Mouse (Mus musculus) induced T-regulatory cell, adult 2 months (primary cell): Measurements from ENCODE around the gene Cetn2.

Source experiments
- DNase-seq: peaks from one replicate; pipeline ENCODE4 v3.0.0-alpha.2; 2012; ENCODE audit warnings: low read depth

The Cetn2 gene

GRCm38 (mm10) chrX:72917884-72918681, at the start of gene Cetn2, which contains the start of gene Nsdhl:
Gene Cetn2 (minus strand): TSS chrX:72918411.
Gene Nsdhl (plus strand): TSS chrX:72918557.
- DNase-seq, result peak; percentile 93

GRCm38 (mm10) chrX:72962743-72963142, 44.5 kb upstream of the Cetn2 start:
- no peak for DNase-seq

DNA sequence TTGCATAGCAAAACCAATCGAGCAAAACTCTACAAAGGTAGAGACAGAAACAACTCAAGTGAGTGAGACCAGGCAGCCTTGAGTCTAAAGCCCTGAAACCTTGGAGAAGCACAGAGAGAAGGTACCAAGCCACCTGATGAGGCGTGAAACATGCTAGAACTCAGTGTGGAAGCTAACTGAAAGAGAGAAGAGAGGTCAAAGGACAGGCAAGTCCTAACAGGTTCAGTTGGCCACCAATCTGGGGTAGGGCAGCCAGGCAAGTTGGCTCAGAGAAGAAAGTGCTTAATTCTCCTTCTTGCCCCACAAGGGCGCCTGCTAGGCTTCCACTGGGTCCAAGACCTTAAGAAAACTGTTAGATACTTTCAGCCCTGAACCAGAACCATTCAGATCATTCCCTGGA, 43.3 kb upstream of the Cetn2 start:
- no peak for DNase-seq

DNA sequence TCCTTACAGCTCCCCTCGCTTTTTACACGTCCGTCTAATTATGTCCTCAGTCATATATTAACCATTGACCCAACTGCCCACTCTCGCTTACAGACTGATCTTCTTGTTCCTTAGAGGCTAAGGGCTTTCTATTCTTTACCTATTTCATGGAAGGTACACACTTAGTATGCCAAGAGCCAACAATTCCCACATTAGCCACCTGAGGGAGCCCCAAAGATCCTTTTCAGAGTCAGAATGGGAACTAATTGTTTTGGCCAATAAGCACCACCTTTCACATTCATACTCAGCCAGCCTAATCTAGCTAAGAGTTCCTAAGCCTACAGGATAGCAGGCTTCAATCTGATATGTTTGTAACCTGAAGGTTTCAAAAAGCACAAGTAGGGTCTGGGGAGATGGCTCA, 42.2 kb upstream of the Cetn2 start:
- DNase-seq, result peak; percentile 9

DNA sequence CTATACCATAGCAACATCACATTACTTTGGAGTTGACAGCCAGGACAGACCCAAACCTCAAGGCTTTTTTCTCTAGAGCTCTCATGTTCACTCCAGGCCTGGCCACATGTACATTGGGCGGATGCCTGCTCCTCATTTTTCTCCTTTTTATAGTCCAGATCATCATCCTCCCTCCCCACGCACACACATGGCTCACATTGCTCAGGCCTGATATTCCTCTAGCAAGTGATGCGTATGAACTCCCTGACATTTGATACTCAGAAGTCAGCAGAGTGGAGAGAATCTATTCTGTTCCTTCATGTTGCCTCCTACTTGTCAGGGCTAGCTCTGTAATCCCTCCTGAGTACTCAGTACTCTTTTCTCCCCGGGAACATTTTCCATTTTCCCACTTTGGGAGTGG, 38.3 kb upstream of the Cetn2 start:
- DNase-seq, result no peak

DNA sequence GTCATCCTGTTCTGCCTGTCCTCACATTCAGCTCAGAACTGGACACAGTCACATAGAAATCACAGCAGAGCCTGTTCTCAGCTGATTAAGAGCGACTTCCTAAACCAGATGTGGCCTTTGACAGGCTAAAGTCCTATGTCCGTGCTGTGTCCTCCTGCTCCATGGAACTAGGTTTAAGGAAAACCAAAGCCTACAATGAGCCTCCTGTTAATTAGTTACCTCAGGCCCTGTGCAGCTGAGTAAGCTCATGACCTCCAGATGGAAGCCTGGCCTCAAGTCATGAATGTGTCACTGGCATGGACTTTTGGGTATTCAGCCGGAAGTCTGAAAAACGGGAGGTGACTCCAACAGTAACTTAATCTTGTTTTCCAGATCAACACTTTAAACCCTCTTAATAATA, 35.3 kb upstream of the Cetn2 start:
- no peak for DNase-seq

GRCm38 (mm10) chrX:72921391-72921790, 3.2 kb upstream of the Cetn2 start:
- DNase-seq, result no peak

- DNase-seq, result no peak
Observed at GRCm38 (mm10) chrX:72918682-72919059, 460 bp upstream of the Cetn2 start.

DNA sequence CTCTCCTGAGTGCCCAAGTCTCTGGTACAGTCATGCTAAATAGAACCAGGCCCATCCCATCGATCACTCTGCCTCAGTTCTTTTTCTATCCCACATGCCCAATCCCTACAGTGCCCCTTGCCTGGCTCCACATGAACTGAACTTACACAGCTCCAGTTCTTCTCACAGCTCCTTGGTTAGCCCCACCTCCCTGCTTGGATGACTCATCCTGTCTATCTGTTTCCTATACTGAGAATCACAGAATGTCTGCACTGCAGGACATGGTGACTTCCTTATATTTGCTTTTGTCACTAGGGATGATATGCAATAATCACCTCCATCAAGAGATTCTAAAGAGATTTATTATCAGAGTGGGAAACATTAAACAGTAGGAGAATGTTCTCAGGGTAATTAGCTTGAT, 6.6 kb downstream of the Cetn2 start:
- DNase-seq, result no peak

DNA sequence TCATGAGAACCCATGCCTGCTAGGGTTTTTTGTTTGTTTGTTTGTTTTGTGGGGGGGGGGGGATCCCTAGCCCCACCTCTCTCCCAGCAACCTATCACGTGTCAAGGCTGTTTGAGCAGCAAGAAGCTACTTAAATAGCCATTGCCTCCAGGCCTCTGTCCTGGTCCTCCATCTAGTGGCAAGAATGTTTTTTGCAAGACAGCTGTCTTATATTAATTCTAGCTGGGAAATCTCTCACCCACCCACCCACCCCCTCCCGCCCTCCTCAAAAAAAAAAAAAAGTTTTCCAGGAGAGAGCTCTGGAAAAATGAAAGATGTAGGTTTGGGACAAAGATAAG, 9.8 kb downstream of the Cetn2 start:
- DNase-seq, result no peak

GRCm38 (mm10) chrX:72907619-72908403, 10.4 kb downstream of the Cetn2 start:
- no peak for DNase-seq

DNA sequence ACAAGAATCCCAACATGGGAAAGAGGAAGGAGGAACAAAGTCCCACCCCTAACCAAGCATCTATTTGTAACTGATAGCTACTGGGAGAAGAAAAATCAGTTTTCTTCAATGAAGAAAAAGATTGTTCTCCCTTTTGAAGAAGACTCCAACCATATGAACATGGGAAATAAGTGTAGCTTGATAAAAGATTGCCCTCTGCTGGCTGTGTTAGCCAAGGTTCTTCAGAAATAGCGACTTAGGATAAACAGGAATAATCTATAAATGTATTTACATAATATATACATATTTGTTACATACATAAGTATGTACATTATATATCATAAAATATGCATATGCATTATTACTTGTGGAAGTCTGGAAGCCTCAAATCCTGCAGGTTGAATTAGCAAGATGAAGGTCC, 15.7 kb downstream of the Cetn2 start:
- DNase-seq, result no peak

DNA sequence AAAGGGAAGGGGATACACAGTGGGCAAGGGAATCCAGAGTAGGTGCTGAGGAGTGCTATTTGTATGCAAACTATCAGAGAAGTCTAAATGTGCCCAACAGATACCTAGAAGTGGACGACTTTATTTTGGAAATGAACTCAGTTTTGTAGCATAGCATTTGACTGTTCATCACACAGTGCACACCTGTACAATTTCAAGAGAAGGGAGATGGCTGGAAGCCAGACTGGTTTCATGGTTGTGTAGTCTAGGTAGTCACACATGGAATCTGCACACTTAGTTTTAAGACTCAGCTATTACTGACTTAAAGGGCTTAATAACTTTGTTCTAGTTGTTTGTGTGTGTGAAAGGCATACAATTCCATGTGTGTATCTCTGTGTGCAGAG, 22.2 kb downstream of the Cetn2 start:
- DNase-seq, result no peak

GRCm38 (mm10) chrX:72895388-72896054, 22.7 kb downstream of the Cetn2 start:
- no peak for DNase-seq
